Mouse (Mus musculus) G1E (cell line): ENCODE data around the gene Ntpcr.

Source experiments
- CTCF ChIP-seq: IDR thresholded peaks from 2 replicates; pipeline ENCODE4 v1.5.1; 2012; ENCODE audit warnings: low read depth, low read length, inconsistent platforms, mixed read lengths
- GATA2 ChIP-seq: IDR thresholded peaks from 2 replicates; pipeline ENCODE4 v1.6.1; 2012; ENCODE audit warnings: low read depth, low read length, inconsistent platforms, borderline replicate concordance

GRCm38 (mm10) chr8:125702868-125703473 is 26.8 kb upstream of the Ntpcr start:
- TF ChIP-seq CTCF (no peak), GATA2 (no peak)
